Mouse (Mus musculus): ENCODE data around the gene Ccdc97. TPM values are rescaled to one million over a fixed set of nuclear protein-coding genes. Genes with fewer than 3 reads are reported as not detected.

Gene Ccdc97
- total RNA-seq, 2 experiments from 2014 or later, result 45.9 to 49.0 TPM

DNA sequence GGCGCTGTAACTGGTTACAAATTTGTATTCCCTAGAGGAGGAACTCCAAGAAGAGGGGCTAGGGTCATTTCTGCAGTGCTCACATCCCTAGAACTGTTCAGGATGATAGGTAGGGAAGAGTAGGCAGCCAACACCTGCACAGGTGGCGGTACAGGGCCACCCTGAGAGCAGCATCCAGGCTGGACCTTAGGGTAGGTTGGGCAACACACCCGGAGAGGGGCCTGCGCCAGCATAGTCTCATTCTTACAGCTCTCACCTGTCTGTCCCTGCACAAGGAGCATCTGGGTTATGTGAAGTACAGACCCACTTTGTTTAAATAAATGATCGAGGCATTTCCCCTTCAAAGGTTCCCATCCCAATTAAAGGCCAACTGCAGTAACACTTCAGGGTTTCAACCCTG lies 1.9 kb upstream of the Ccdc97 start:
- DNase-seq, result no peak

DNA sequence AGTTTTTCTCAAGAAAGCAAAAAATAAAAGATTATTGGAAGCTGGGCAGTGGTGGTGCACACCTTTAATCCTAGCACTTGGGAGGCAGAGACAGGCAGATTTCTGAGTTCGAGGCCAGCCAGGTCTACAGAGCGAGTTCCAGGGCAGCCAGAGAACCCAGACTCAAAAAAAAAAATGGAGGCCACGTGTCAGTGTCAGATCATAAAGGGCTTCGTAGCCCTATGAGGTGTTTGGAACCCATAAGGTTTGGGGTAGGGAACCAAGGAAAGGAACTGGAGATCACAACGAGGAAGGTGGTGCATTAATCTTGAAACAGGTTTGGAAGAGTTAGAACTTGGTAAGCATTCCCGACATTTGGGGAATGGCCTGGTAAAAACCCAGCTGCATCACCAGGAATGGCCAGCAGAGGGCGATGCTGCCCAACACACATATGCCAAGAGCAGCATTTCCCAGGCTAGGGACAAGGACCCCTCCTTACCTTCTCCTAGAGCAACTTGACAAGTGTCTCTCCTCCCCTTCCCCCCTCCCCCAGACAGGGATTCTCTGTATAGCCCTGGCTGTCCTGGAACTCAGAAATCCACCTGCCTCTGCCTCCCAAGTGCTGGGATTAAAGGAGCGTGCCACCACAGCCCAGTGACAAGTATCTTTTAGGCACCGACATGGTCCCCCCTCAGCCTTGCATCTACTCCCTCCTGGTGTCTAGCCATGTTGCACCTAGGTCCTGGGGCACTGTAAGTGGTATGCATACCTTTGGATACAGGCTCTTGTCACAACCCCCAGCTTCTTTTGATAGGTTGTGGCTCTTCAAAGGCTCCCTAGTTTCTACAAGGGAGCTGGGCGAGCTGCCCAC lies 1.1 kb upstream of the Ccdc97 start:
- DNase-seq, result peak; percentile 78 to 83

DNA sequence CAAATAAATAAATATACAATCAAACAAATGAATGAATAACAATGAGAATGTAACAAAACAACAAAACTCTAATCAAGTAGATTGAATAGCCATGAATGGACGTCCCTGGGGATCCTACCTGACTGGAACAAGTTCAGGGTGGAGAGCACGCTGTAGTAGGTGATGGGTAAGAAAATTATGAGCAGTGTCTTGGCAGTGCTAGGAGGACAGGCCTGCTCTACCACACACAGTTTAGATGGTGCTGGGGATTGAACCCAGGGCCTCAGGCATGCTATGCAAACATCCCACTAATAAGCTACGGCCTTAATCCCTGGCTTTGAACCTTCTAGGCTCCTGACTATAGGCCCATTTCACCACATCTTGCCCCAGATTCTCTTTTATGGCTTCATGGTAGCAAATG lies 1.4 kb downstream of the Ccdc97 start:
- DNase-seq, result no peak

DNA sequence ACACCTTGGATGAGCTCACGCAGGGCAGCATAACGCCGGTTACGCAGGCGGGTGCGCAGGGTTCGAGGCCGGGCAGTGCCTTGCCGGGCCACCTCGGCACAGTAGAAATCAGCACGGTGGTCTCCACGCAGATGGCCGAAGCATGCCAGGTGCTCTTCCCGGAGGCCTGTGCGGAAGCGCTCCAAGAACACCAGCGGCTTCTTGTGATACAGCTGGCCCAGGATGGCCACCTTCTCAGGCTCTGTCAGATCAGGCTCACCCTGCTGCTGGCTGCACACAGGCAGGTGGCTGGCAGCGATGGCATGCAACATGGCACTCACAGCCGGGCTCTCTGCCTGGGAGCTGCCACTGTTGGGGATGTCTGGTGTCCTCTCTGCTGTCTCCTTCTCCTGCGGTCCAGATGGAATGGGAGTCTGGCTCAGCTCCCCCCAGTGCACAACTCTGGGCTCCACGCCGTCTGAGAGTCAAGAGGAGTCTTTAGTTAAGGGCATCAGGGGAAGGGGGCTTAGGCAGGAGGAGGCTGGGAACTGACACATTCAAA lies 3.1 kb downstream of the Ccdc97 start:
- DNase-seq, result no peak

DNA sequence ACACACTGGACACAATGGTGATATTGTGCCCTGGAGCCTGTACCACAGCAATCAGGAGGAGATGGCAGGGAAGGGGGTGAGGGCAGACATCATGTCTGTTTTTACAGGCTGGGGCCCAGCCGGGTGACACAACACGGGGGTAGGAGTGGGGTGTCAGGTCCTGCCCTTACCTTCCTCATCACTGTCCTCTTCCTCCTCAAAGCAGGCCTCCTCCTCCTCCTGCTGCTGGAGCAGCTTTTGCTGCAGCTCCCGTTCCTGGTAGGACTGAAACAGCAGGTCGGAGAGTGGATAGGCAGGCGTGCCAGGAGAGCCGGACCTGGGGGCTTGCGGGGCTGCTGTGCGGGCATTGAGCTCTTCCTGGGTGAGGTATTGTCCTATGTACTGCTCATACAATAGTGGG lies 4.3 kb downstream of the Ccdc97 start:
- no peak for DNase-seq

DNA sequence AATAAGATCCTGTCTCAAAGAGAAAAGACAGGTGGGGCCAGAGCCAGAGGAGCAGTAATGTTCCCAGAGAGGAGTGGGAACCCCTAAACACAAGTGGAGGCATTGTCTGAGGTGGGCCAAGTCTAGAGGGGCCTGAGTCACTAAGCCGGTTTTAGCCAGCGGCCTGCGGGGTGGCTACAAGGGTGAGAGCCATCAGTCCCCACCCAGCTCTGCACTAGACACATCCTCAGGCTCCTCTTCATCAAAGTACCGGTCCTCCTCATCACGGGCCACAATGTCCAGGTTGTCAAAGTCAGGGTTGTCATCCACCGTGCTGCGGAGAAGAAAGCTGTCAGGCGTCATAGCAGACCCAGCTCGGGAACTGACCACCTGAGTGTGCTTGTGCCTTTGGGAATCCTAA lies 6.1 kb downstream of the Ccdc97 start:
- DNase-seq, result no peak

DNA sequence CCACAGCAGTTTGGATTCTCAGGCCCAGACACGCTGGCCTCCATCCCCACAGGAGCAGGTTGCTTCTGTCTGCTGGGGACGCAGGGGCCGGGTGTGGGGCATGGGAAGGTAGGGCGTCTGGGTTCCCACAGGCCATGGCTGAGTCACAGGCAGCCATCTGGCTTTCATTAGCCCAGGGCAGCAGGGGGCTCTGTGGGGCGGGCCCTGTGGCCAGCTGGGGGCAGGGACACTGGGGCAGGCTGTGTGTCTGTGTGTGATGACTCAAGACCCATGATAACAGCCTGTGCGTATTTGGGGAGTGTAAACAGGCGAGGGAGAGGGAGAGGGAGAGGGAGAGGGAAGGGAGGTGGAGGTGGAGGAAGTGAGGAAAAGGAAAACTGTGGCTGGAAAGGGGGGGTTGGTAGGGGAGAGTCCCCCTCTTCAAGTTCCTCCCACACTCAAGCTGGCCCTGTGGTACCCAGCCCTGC lies 7.1 kb downstream of the Ccdc97 start:
- peak; percentile 49 to 58 for DNase-seq

DNA sequence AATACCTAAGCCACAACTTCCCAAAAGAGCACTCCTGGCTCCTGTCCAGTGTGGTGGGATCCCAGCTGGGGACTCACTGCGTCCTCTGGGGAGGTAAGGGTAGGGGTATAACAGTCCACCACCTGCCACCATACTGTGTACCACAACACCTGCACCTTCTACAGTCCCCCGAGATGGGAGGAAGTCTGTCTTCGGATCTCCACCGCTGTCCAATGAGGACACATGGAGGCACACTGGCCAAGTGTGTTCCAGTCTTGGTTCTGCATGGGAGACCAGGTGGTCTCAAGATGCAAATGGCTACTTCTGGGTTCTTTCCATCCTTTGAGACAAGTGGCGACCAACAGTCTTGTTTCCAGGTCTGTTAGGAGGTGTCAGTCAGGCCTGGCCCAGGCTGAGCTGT lies 7.7 kb downstream of the Ccdc97 start:
- DNase-seq, result no peak

DNA sequence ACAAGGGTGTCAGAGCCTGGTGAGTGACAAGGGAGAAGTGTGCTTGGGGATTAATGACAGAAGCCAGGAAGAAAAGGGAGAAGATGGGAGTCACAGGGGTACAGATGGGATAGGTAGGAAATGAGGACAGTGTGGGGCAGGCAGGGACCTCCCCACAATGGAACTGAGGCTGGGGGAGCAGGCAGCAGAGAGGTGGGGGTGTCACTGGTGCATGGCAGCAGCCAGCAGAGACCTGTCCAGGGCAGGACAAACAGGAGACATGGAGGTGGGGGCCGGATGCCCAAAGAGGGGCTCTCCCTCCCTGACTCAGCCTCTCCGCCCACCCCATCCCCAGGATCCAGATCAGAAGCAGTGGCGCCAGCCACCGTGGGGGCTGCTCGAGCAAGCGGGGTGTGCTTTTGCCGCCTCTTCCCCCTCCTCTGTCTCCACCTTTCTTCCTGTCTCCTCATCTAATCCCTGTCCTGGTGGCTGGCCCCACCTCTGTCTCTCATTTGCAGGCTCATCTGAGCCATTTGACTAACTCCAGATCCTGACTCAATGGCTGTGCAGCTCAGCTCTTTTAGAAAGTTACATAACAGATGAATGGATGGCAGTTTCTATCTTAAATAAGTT lies 8.3 kb downstream of the Ccdc97 start:
- peak in 1 of 2 experiments; percentile 45 for DNase-seq

DNA sequence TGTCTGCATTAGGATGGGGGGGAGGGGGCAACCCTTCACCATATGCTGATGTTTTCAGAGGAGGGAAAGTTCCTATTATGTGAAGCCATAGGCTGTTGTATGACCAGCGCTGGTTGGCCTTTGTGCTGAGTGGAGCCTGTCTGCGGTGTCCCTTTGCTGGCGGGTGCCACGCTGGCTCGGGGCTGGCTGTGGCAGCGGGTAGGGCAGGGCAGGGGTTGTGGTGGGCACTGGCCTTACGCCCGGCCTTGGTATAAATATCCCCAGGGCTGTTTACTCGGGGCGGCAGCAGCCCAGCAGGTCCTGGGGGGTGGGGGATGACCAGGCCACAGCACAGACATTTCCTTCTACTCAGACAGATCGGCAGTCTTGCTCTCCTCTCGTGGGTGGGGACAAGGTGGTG lies 8.9 kb downstream of the Ccdc97 start:
- DNase-seq, result peak in 1 of 2 experiments; percentile 31

DNA sequence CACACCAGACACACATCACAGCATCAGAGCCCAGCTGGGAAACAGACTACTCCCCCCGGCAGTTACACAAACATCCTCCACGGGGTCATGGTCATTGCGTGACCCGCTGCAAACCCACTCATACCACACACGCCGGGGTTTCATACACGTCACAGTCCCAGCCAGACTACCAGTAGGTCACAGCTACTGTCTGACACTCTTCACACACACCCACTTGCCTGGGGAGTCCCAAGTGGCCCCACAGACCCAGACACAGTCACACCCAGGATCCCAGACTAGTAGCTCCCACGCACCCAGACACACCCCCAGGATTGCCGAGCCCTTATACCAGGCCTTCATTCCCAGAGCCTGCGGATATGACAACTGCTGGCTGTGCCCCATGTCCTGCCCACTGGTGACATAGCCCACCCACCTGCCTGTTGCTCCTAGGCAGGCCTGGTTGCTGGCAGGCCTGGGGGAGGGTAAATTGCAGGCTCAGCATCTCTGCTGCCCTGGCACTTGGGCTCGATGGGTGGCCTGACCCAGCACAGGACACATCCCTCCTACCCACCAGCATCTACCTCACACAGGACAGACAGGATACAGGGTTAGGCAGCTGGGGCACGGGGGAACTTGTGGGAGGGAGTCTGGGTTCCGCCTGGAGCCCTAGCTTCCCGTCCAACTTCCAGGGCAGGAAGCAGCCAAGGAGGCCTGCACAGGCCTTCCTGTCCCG lies 11.2 kb downstream of the Ccdc97 start:
- peak; percentile 49 to 66 for DNase-seq

DNA sequence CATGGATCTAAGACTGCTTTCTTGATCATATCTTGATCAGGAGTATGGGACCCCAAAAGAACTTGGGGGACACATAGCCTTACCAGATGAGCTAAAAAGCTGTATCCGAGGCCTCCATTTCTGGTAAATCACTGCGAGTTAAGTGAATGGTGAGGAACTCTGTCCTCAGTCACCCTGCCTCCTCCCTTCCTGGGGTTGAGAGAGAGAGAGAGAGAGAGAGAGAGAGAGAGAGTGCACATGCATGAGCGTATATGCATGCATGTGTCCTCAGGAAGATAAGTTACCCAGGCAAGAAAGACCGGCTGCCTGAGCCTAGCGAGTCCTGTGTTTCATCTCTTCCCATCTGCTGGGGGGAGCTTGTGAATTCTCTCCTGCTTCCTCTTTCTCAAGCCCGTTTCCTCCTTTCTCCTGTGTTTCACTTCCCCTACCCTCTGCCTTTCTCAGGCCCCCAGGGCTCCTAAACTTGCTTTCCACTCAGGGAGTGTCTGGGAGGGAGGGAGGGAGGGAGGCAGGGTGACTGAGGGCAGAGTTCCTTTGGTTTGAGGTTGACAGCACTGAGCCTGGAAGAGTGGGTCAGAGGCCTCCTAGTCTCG lies 12.2 kb downstream of the Ccdc97 start:
- no peak for DNase-seq

DNA sequence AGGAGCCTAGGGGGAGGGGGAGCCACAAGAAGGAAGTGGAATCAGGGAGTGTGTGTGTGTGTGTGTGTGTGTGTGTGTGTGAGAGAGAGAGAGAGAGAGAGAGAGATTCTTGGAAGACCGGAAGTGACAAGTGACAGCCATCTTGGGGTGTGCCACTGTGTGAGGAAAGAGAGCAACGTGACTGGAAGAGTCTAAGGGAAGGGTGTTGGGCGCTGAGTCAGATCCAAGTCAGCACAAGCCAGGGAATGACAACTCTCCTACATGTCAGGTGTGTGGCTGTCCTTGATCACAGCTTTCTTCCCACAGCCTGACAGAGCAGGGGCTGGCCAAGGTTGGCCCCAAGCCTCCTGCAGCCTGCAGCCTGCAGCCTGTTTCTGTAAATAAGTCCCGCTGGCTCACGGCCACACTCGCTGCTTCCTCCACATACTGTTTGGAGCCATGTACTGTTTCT lies 13.1 kb downstream of the Ccdc97 start:
- DNase-seq, result peak in 1 of 2 experiments; percentile 48

DNA sequence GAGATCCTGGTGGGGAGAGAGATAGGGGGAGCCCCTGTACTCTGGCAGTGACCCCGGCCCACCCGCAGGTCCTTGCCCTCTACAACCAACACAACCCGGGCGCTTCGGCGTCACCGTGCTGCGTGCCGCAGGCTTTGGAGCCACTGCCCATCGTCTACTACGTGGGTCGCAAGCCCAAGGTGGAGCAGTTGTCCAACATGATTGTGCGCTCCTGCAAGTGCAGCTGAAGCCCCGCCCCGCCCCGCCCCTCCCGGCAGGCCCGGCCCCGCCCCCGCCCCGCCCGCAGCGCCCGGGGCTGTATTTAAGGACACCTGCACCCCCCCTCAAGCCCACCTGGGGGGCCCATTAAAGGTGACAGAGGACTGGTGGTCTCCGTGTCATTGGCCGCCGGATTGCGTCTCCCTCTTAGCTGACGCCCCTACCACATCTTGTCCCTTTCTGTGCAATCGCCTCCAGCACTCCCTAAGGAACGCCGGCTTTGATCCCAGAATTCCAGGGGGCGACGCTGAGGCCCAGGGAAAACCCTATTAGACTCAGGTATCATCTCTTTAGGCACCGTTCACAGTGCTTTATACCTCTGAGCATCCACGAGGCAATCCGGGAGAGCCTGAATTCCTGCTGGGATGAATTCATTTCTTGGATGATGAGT lies 14.0 kb downstream of the Ccdc97 start:
- peak in 1 of 2 experiments; percentile 50 for DNase-seq

DNA sequence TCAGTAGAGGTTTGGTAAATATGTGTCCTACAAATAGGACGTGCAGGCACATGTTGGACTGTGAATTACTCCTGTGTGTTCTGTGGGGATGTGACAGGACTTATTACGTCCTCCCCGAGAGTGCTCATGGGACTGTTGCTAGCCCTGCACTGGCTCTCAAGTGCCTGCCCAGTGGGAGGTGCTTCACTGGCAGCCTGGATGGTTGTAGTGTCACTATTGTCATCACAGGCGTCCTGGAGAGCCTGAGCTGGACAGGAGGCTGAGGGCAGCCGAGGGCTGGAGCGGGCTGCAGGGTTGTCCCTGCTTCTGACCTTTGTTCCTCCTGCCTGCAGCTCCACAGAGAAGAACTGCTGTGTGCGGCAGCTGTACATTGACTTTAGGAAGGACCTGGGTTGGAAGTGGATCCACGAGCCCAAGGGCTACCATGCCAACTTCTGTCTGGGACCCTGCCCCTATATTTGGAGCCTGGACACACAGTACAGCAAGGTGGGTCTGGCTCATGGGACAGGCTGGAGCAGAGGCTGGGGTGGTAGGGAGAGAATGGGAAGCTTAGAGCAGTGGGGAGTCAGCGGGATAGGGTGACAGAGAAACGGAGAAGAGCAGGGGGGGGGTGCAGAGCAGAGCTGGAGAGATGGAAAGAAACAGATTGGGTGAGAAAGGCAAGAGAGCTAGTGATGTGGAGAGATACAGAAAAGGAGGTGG lies 14.9 kb downstream of the Ccdc97 start:
- peak in 1 of 2 experiments; percentile 55 for DNase-seq

DNA sequence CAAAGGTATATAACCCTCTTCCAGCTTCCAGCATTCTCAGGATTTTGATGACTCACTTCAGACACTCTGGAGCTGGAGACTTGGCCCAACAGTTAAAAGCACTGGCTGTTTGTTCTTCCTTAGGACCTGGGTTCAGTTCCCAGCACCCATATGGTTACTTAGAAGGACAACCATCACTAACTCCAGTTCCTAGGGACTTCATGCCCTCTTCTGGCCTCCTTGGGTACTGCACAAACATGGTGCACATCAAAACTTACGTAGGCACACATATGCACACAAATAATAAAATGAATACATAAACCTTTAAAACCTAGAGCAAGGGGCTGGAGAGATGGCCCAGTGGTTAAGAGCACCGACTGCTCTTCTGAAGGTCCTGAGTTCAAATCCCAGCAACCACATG lies 16.5 kb downstream of the Ccdc97 start:
- DNase-seq, result no peak

DNA sequence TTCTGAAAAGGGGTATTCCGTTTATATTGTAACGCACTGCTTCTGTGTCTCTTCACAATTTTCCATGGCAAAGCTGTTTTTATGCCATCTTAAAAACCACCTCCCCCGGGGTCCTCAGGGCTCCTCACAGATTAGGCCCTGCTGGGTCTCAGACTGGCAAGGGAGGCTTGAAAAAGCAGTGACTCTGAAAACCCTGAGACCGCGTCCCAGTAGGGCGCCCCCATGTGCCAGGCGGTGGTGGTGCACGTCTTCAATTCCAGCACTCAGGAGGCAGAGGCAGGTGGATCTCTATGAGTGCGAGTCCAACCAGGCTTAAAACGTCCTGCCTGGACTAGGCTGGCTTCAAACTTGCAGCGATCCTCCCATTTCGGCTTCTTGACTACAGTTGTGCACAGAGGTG lies 18.2 kb downstream of the Ccdc97 start:
- DNase-seq, result no peak

DNA sequence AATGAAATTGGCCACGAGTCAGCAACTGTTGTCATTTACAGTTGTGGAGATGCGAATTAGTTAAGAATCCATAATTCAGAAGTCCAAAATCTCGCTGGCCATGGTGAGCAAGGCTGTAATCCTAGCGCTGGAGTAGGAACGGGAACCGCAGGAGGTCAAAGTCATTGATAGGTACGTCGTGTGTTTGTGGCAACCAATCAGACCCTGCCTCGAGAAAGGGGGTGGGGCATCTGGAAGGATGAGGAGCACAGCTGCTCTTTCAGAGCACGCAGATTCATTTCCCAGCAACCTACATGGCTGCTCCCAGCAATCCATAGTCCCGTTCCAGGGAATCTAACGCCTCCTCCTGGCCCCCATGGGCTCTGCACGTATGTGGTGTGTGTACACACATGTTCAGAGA lies 19.0 kb downstream of the Ccdc97 start:
- DNase-seq, result no peak

DNA sequence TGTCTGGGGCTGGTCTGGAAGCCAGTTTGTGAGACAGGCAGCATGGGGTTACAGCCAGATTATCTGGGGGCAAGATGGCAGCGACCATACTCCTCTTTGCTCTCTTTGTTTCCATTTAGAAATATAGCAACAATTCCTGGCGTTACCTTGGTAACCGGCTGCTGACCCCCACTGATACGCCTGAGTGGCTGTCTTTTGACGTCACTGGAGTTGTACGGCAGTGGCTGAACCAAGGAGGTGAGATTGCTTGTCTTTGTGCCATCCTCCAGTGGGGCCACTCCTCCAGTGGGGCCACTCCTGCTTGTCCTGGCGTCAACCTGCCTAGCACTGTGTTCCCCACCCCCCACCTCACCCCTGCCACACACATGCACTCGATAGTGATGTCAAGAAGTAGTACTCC lies 24.8 kb downstream of the Ccdc97 start:
- DNase-seq, result no peak

DNA sequence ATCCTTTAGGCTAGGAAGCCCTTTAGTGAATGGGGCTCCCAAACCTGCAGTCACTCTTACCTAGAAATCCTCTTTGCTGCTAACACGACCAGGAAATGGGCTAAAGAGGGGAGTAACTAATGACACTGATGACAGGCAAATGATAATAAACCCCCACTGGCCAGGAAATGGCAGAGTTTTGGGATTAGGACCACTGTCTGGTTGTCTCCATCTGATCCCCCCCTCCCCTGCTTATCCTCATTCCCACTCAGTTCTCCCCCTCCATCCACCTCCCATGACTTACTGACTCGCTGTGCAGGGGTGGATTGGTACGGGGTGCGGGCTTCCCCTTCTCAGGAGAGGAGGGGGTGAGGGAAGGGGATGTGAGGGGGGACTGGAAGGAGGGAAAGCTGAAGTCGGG lies 28.8 kb downstream of the Ccdc97 start:
- no peak for DNase-seq

DNA sequence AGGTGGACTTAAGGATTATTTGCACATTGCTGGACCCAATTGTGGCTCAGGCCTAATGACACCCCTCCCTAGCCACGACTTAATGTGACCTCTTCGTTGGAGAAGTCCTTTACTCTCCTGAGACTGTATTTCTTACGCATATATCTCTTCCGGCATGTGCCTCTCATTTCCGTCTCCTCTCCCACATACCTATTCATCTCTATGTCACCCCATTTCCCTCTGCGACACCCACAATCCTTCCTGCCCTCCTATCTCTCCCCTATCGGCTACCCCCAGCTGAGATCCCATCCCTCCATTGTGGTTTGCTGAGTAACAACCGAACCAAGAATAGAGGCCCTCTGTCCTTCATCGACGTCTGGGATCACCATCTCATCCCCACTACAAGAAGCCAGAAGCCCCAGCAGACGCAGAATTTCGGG lies 29.3 kb downstream of the Ccdc97 start:
- DNase-seq, result no peak
